Mouse (Mus musculus): ENCODE data around the gene Ncstn. TPM values are rescaled to one million over a fixed set of nuclear protein-coding genes. Genes with fewer than 3 reads are reported as not detected.

Gene Ncstn
- total RNA-seq, 2 experiments from 2014 or later = 79.0 to 82.2 TPM

- intact Hi-C loops (cut with DNase I) = loop anchor here (10.0 kb wide), 1 partner anchor 341 kb away; no protein-coding TSS in a partner anchor
- no peak for DNase-seq (ENCODE audit: extremely low spot score in 1 of 2, low spot score in 2 of 2)
Observed at GRCm38 (mm10) chr1:172016031-172016430, 66.6 kb downstream of the Ncstn start.

Other genes starting within 250 kb of the Ncstn start
- gene Cd84, start 243.1 kb downstream of the Ncstn start, total RNA-seq (2021) = 1 to 10 TPM; 1.7 to 2.1 TPM
- under 1 TPM in 1 of 2 experiments, not detected in 1; 0.13 TPM for gene Gm10521, start 187.1 kb downstream of the Ncstn start, total RNA-seq (2021)
- gene Slamf6, start 165.3 kb downstream of the Ncstn start, total RNA-seq (2021) = under 1 TPM in 1 of 2 experiments, not detected in 1; 0.24 TPM
- gene Vangl2, start 54.4 kb downstream of the Ncstn start, total RNA-seq (2021) = 10 to 100 TPM; 32.8 to 34.0 TPM
- under 1 TPM in 1 of 2 experiments, not detected in 1; 0.32 TPM for gene Nhlh1, start 25.2 kb downstream of the Ncstn start, total RNA-seq (2021)
- 100 to 1,000 TPM; 179 to 183 TPM for gene Copa, start 266 bp downstream of the Ncstn start, total RNA-seq (2021)
- 100 to 1,000 TPM in 1 of 2 experiments, 10 to 100 TPM in 1; 99.1 to 104 TPM for gene Pex19, start 44.0 kb upstream of the Ncstn start, total RNA-seq (2021)
- gene Dcaf8, start 65.3 kb upstream of the Ncstn start, total RNA-seq (2021) = 10 to 100 TPM; 87.0 to 88.0 TPM
- 100 to 1,000 TPM; 368 TPM for gene Pea15a, start 124.0 kb upstream of the Ncstn start, total RNA-seq (2021)
- 1 to 10 TPM in 1 of 2 experiments, under 1 TPM in 1; 0.49 to 1.3 TPM for gene Casq1, start 137.1 kb upstream of the Ncstn start, total RNA-seq (2021)
- gene Atp1a4, start 175.6 kb upstream of the Ncstn start, total RNA-seq (2021) = not detected
- 100 to 1,000 TPM; 216 to 226 TPM for gene Igsf8, start 178.8 kb upstream of the Ncstn start, total RNA-seq (2021)
- 100 to 1,000 TPM; 393 to 413 TPM for gene Atp1a2, start 215.3 kb upstream of the Ncstn start, total RNA-seq (2021)
- 10 to 100 TPM; 77.8 to 84.5 TPM for gene Kcnj9, start 246.5 kb upstream of the Ncstn start, total RNA-seq (2021)